ENCODE assay signal across 29 mouse cellular contexts in genomic region chr9:91053065-91053793, GRCm38 (mm10).
A peak's percentile ranks its signal among the peaks of the same experiment; 100 is the strongest.
DNase-seq lines count a peak whose midpoint lies in the region; ATAC-seq and TF ChIP-seq lines count a peak whose summit lies in the region.
"Had no signal": no experiment of that assay in that cellular context is flagged by ENCODE, and none has a peak within 500 bp of the region (broad histone marks: within the 10 kb centered on the region; RNA-seq: fewer than 3 reads in every experiment).

No protein-coding gene starts in this region.

- no peak overlapping the region for H3K4me3 ChIP-seq in hindbrain, embryonic 11.5 days (ENCODE audit: low read depth, low read length)
- H3K4me3 ChIP-seq in hindbrain, postnatal 0 days (ENCODE audit: low read length): no peak overlapping the region
- H3K4me3 ChIP-seq in kidney, embryonic 16.5 days (ENCODE audit: low read length): no peak overlapping the region
- no peak overlapping the region for H3K4me3 ChIP-seq in liver, embryonic 12.5 days
- no peak overlapping the region for H3K4me3 ChIP-seq in liver, postnatal 0 days (ENCODE audit: low read depth, low read length)
- H3K4me3 ChIP-seq in limb, embryonic 12.5 days (replicated peaks): no peak overlapping the region
- H3K4me3 ChIP-seq: embryonic facial prominence, embryonic 12.5 days; embryonic facial prominence, embryonic 15.5 days; forebrain, embryonic 12.5 days; heart, adult 2 months; heart, embryonic 10.5 days; heart, embryonic 13.5 days; hindbrain, embryonic 12.5 days; hindbrain, embryonic 15.5 days had no signal

- H3K27ac ChIP-seq in hindbrain, embryonic 11.5 days (ENCODE audit: low read depth, low read length): no peak overlapping the region
- no peak overlapping the region for H3K27ac ChIP-seq in hindbrain, postnatal 0 days
- no peak overlapping the region for H3K27ac ChIP-seq in kidney, embryonic 16.5 days (ENCODE audit: low read length)
- H3K27ac ChIP-seq in liver, embryonic 12.5 days: no peak overlapping the region
- no peak overlapping the region for H3K27ac ChIP-seq in liver, postnatal 0 days (ENCODE audit: low read depth)
- H3K27ac ChIP-seq in limb, embryonic 12.5 days: no peak overlapping the region
- H3K27ac ChIP-seq: embryonic facial prominence, embryonic 12.5 days; embryonic facial prominence, embryonic 15.5 days; forebrain, embryonic 12.5 days; heart, adult 2 months; heart, embryonic 10.5 days; heart, embryonic 13.5 days; hindbrain, embryonic 12.5 days; hindbrain, embryonic 15.5 days had no signal

- no peaks in the 10 kb centered on the region for H3K4me1 ChIP-seq in hindbrain, embryonic 11.5 days (replicated peaks; ENCODE audit: control insufficient read depth, insufficient read depth, low read length)
- no peaks in the 10 kb centered on the region for H3K4me1 ChIP-seq in hindbrain, postnatal 0 days (ENCODE audit: insufficient read depth, low read length)
- H3K4me1 ChIP-seq in kidney, embryonic 16.5 days (ENCODE audit: insufficient read depth, low read length): no peaks in the 10 kb centered on the region
- H3K4me1 ChIP-seq in liver, embryonic 12.5 days: no peaks in the 10 kb centered on the region
- no peaks in the 10 kb centered on the region for H3K4me1 ChIP-seq in liver, postnatal 0 days (ENCODE audit: insufficient read depth)
- H3K4me1 ChIP-seq in limb, embryonic 12.5 days (replicated peaks): no peaks in the 10 kb centered on the region
- H3K4me1 ChIP-seq: embryonic facial prominence, embryonic 12.5 days; embryonic facial prominence, embryonic 15.5 days; forebrain, embryonic 12.5 days; heart, embryonic 10.5 days; heart, embryonic 13.5 days; hindbrain, embryonic 12.5 days; hindbrain, embryonic 15.5 days had no signal

- TF ChIP-seq CTCF in hindbrain, postnatal 0 days (IDR thresholded peaks at IDR 0.05; ENCODE audit: low read depth): no peak
- no peak for TF ChIP-seq CTCF in liver, postnatal 0 days (IDR thresholded peaks at IDR 0.05; ENCODE audit: low read depth)

- ATAC-seq in hindbrain, embryonic 11.5 days (ENCODE audit: low FRiP score): 0 out of 2 replicates have a peak, but pooled peaks have one; percentile 30
- no peak for ATAC-seq in hindbrain, postnatal 0 days
- ATAC-seq in kidney, embryonic 16.5 days (ENCODE audit: low FRiP score, low TSS enrichment): peak; percentile 92
- ATAC-seq in liver, embryonic 12.5 days: 0 out of 2 replicates have a peak, but pooled peaks have one; percentile 24
- ATAC-seq in liver, postnatal 0 days: no peak
- peak; percentile 26; the same call in 1 of the 2 replicates for ATAC-seq in limb, embryonic 12.5 days (ENCODE audit: insufficient number of reproducible peaks, insufficient read depth, low FRiP score, low TSS enrichment, low read depth)
- ATAC-seq: forebrain, embryonic 16.5 days; Patski had no signal

- no peaks in the 10 kb centered on the region for H3K36me3 ChIP-seq in hindbrain, embryonic 11.5 days (ENCODE audit: control insufficient read depth, insufficient read depth, low read length)
- H3K36me3 ChIP-seq in hindbrain, postnatal 0 days (ENCODE audit: insufficient read depth, low read length): no peaks in the 10 kb centered on the region
- H3K36me3 ChIP-seq in kidney, embryonic 16.5 days (ENCODE audit: insufficient read depth, low read length): no peaks in the 10 kb centered on the region
- no peaks in the 10 kb centered on the region for H3K36me3 ChIP-seq in liver, embryonic 12.5 days
- H3K36me3 ChIP-seq in liver, postnatal 0 days (replicated peaks; ENCODE audit: insufficient read depth, low read length): no peaks in the 10 kb centered on the region
- no peaks in the 10 kb centered on the region for H3K36me3 ChIP-seq in limb, embryonic 12.5 days
- H3K36me3 ChIP-seq: embryonic facial prominence, embryonic 12.5 days; embryonic facial prominence, embryonic 15.5 days; forebrain, embryonic 12.5 days; G1E; heart, embryonic 10.5 days; heart, embryonic 13.5 days; hindbrain, embryonic 12.5 days; hindbrain, embryonic 15.5 days had no signal

- no peak overlapping the region for H3K9ac ChIP-seq in hindbrain, embryonic 11.5 days (ENCODE audit: low read depth, low read length)
- no peak overlapping the region for H3K9ac ChIP-seq in hindbrain, postnatal 0 days (replicated peaks; ENCODE audit: low read length)
- H3K9ac ChIP-seq in kidney, embryonic 16.5 days (replicated peaks; ENCODE audit: low read length): no peak overlapping the region
- H3K9ac ChIP-seq in liver, embryonic 12.5 days: no peak overlapping the region
- no peak overlapping the region for H3K9ac ChIP-seq in liver, postnatal 0 days (replicated peaks)
- H3K9ac ChIP-seq in limb, embryonic 12.5 days (replicated peaks): no peak overlapping the region
- H3K9ac ChIP-seq: embryonic facial prominence, embryonic 12.5 days; embryonic facial prominence, embryonic 15.5 days; forebrain, embryonic 12.5 days; heart, embryonic 13.5 days; hindbrain, embryonic 12.5 days; hindbrain, embryonic 15.5 days had no signal

- WGBS in hindbrain, embryonic 11.5 days: 68% methylated on average over 4 of the region's 4 CpGs
- WGBS in hindbrain, postnatal 0 days: 63% methylated on average over 4 of the region's 4 CpGs
- 25% methylated on average over 4 of the region's 4 CpGs for WGBS in kidney, embryonic 16.5 days
- WGBS in liver, embryonic 12.5 days (ENCODE audit: insufficient replicate concordance): 43% methylated on average over 4 of the region's 4 CpGs
- WGBS in liver, postnatal 0 days (ENCODE audit: insufficient replicate concordance): 55% methylated on average over 4 of the region's 4 CpGs
- 31% methylated on average over 4 of the region's 4 CpGs for WGBS in limb, embryonic 12.5 days

- no peak for DNase-seq in hindbrain, embryonic 11.5 days (ENCODE audit: low spot score)
- DNase-seq in hindbrain, postnatal 0 days (ENCODE audit: low spot score): no peak
- DNase-seq in kidney, adult 9 months: no peak
- no peak for DNase-seq in liver, postnatal 0 days
- DNase-seq: adrenal gland, postnatal 14 days; B cell, adult 2 months; cerebellum, adult 11 months; cerebellum, adult 2 months; cerebellum, adult 9-11 months; cerebellum, postnatal 25 days; gastrocnemius, postnatal 10 days; gastrocnemius, postnatal 36 days; heart, adult 2 months; heart, postnatal 14 days; heart, postnatal 4 days had no signal

- no peak for TF ChIP-seq EP300 in liver, postnatal 0 days (IDR thresholded peaks at IDR 0.05; ENCODE audit: low read depth)

- no peaks in the 10 kb centered on the region for H3K27me3 ChIP-seq in hindbrain, embryonic 11.5 days (ENCODE audit: control insufficient read depth, insufficient read depth, low read length)
- H3K27me3 ChIP-seq in hindbrain, postnatal 0 days (ENCODE audit: insufficient read depth, low read length): no peaks in the 10 kb centered on the region
- H3K27me3 ChIP-seq in kidney, embryonic 16.5 days (ENCODE audit: insufficient read depth, low read length): no peaks in the 10 kb centered on the region
- H3K27me3 ChIP-seq in liver, embryonic 12.5 days (replicated peaks): no peaks in the 10 kb centered on the region
- no peaks in the 10 kb centered on the region for H3K27me3 ChIP-seq in liver, postnatal 0 days (ENCODE audit: insufficient read depth, low read length)
- no peaks in the 10 kb centered on the region for H3K27me3 ChIP-seq in limb, embryonic 12.5 days
- H3K27me3 ChIP-seq: CH12.LX; embryonic facial prominence, embryonic 12.5 days; embryonic facial prominence, embryonic 15.5 days; forebrain, embryonic 12.5 days; heart, embryonic 13.5 days; hindbrain, embryonic 12.5 days; hindbrain, embryonic 15.5 days; Patski had no signal

- no peak overlapping the region for H3K4me2 ChIP-seq in hindbrain, embryonic 11.5 days (replicated peaks; ENCODE audit: low read depth, low read length)
- H3K4me2 ChIP-seq in hindbrain, postnatal 0 days (ENCODE audit: low read depth, low read length): no peak overlapping the region
- H3K4me2 ChIP-seq in kidney, embryonic 16.5 days (replicated peaks; ENCODE audit: low read depth, low read length): no peak overlapping the region
- H3K4me2 ChIP-seq in liver, embryonic 12.5 days: no peak overlapping the region
- H3K4me2 ChIP-seq in liver, postnatal 0 days (ENCODE audit: low read depth, low read length): no peak overlapping the region
- no peak overlapping the region for H3K4me2 ChIP-seq in limb, embryonic 12.5 days
- H3K4me2 ChIP-seq: embryonic facial prominence, embryonic 12.5 days; embryonic facial prominence, embryonic 15.5 days; forebrain, embryonic 12.5 days; heart, embryonic 13.5 days; hindbrain, embryonic 12.5 days; hindbrain, embryonic 15.5 days had no signal

- H3K9me3 ChIP-seq in hindbrain, embryonic 11.5 days (ENCODE audit: control insufficient read depth, low read length): no peaks in the 10 kb centered on the region
- no peaks in the 10 kb centered on the region for H3K9me3 ChIP-seq in hindbrain, postnatal 0 days (ENCODE audit: low read length)
- H3K9me3 ChIP-seq in kidney, embryonic 16.5 days (ENCODE audit: low read length): no peaks in the 10 kb centered on the region
- no peaks in the 10 kb centered on the region for H3K9me3 ChIP-seq in liver, embryonic 12.5 days (replicated peaks)
- H3K9me3 ChIP-seq in liver, postnatal 0 days (ENCODE audit: low read length): no peaks in the 10 kb centered on the region
- no peaks in the 10 kb centered on the region for H3K9me3 ChIP-seq in limb, embryonic 12.5 days
- H3K9me3 ChIP-seq: embryonic facial prominence, embryonic 12.5 days; embryonic facial prominence, embryonic 15.5 days; forebrain, embryonic 12.5 days; heart, embryonic 10.5 days; heart, embryonic 13.5 days; hindbrain, embryonic 12.5 days; hindbrain, embryonic 15.5 days had no signal

Comparison
In these comparisons a context has a peak if more than half of its experiments do, and no peak if none do; other contexts are left out.
1. ATAC-seq: peak in hindbrain, embryonic 11.5 days (single experiment), kidney, embryonic 16.5 days (single experiment), liver, embryonic 12.5 days (single experiment) and limb, embryonic 12.5 days (single experiment); none in hindbrain, postnatal 0 days (single experiment) and liver, postnatal 0 days (single experiment).